9 mouse cellular contexts compared by ENCODE assay signal in genomic region chr6:145862321-145862720, GRCm38 (mm10). TPM values are rescaled to one million over a fixed set of nuclear protein-coding genes. Genes with fewer than 3 reads are reported as not detected.
DNase-seq lines count a peak whose midpoint lies in the region; ATAC-seq lines count a peak whose summit lies in the region.
"Had no signal": no experiment of that assay in that cellular context is flagged by ENCODE, and none has a peak within 500 bp of the region (broad histone marks: within the 10 kb centered on the region; RNA-seq: fewer than 3 reads in every experiment).

No protein-coding gene starts in this region.

- H3K4me3 ChIP-seq in heart, embryonic 13.5 days, result peak overlapping the region; percentile 76
- H3K4me3 ChIP-seq in heart, embryonic 16.5 days (ENCODE audit: low read length), result peak overlapping the region; percentile 80
- H3K4me3 ChIP-seq in midbrain, embryonic 10.5 days, result peak overlapping the region; percentile 66

- peaks cover 11% of the 10 kb centered on the region; the same call in 1 of the 2 replicates for H3K36me3 ChIP-seq in heart, embryonic 13.5 days
- H3K36me3 ChIP-seq in heart, embryonic 16.5 days (ENCODE audit: control insufficient read depth, insufficient read depth), result no peaks in the 10 kb centered on the region
- H3K36me3 ChIP-seq in midbrain, embryonic 10.5 days, result no peaks in the 10 kb centered on the region

- ATAC-seq in heart, embryonic 13.5 days (ENCODE audit: extremely low read depth, insufficient number of reproducible peaks, low FRiP score, low TSS enrichment), result no peak
- no peak for ATAC-seq in heart, embryonic 16.5 days (replicated peaks; ENCODE audit: extremely low read depth, insufficient read depth, low FRiP score)
- no peak for ATAC-seq in CD4-positive, CD25-positive, alpha-beta regulatory T cell, adult 4 months

- no peak for DNase-seq in heart, postnatal 14 days
- peak; percentile 15 for DNase-seq in R1 (ENCODE audit: low read depth, low spot score)
- no peak for DNase-seq in midbrain, embryonic 10.5 days (ENCODE audit: low spot score)
- DNase-seq in layer of hippocampus, adult 9-11 months, result no peak
- DNase-seq in kidney, postnatal 4 days, result no peak

- intact Hi-C loops in heart, postnatal 14 days (cut with DNase I), result loop anchor here (5.0 kb wide), 1 partner anchor 300 kb away; no protein-coding TSS in a partner anchor

- no peaks in the 10 kb centered on the region for H3K9me3 ChIP-seq in heart, embryonic 13.5 days
- H3K9me3 ChIP-seq in heart, embryonic 16.5 days (replicated peaks; ENCODE audit: control insufficient read depth, low read length), result no peaks in the 10 kb centered on the region
- H3K9me3 ChIP-seq in midbrain, embryonic 10.5 days (replicated peaks), result no peaks in the 10 kb centered on the region

- peaks cover 37% of the 10 kb centered on the region for H3K27me3 ChIP-seq in heart, embryonic 13.5 days (replicated peaks)
- H3K27me3 ChIP-seq in heart, embryonic 16.5 days (ENCODE audit: control insufficient read depth, insufficient read depth, low read length), result peaks cover 12% of the 10 kb centered on the region
- H3K27me3 ChIP-seq in midbrain, embryonic 10.5 days (ENCODE audit: low read depth, poor library complexity, severe bottlenecking), result peaks cover 98% of the 10 kb centered on the region

- peaks cover 34% of the 10 kb centered on the region for H3K4me1 ChIP-seq in heart, embryonic 13.5 days
- peaks cover 16% of the 10 kb centered on the region for H3K4me1 ChIP-seq in heart, embryonic 16.5 days (ENCODE audit: control insufficient read depth, insufficient read depth, low read length)
- H3K4me1 ChIP-seq in midbrain, embryonic 10.5 days, result peaks cover 53% of the 10 kb centered on the region

- peak overlapping the region; percentile 95 for H3K4me2 ChIP-seq in heart, embryonic 13.5 days
- H3K4me2 ChIP-seq in heart, embryonic 16.5 days (ENCODE audit: low read depth, low read length), result peak overlapping the region; percentile 99

- no peak overlapping the region; the same call in 1 of the 2 replicates for H3K27ac ChIP-seq in heart, embryonic 13.5 days (replicated peaks)
- no peak overlapping the region; the same call in 1 of the 2 replicates for H3K27ac ChIP-seq in heart, embryonic 16.5 days (ENCODE audit: low read length)
- H3K27ac ChIP-seq in midbrain, embryonic 10.5 days (replicated peaks), result peak overlapping the region; percentile 83

- H3K9ac ChIP-seq in heart, embryonic 13.5 days, result peak overlapping the region; percentile 89
- peak overlapping the region; percentile 86 for H3K9ac ChIP-seq in heart, embryonic 16.5 days (ENCODE audit: low read length)

- 10% methylated on average over 4 of the region's 4 CpGs for WGBS in heart, embryonic 13.5 days
- WGBS in heart, embryonic 16.5 days, result 18% methylated on average over 4 of the region's 4 CpGs
- 23% methylated on average over 4 of the region's 4 CpGs for WGBS in midbrain, embryonic 10.5 days

RNA-seq across cellular contexts. Expression of gene Bhlhe41, which starts 3.0 kb away (rescaled TPM):
- polyA plus RNA-seq in heart, embryonic 13.5 days (2015; fragmentation: Nextera tagmentation; extraction: Ambion mirVana), result 4.9 and 6.6 TPM in 2 replicates
- total RNA-seq in heart, postnatal 14 days (2021), result 10 to 100 TPM; 12.1 to 15.9 TPM
- 5.9 and 6.1 TPM in 2 replicates for polyA plus RNA-seq in heart, embryonic 16.5 days (2015; fragmentation: Nextera tagmentation; extraction: Ambion mirVana)
- 1.7 and 2.3 TPM in 2 replicates for polyA plus RNA-seq in midbrain, embryonic 10.5 days (2016; fragmentation: Nextera tagmentation; extraction: Ambion mirVana)
- polyA plus RNA-seq in CD4-positive, CD25-positive, alpha-beta regulatory T cell, adult 4 months (2017; shearing (Covaris generic)), result under 1 TPM; 0.22 to 0.26 TPM
- total RNA-seq: MEL had no signal
